Mouse (Mus musculus) liver, adult 2 months (tissue): ENCODE measurements around the gene Vta1. TPM values are rescaled to one million over a fixed set of nuclear protein-coding genes. Genes with fewer than 3 reads are reported as not detected.

ENCODE experiments used
- DNase-seq: peaks from one replicate; pipeline ENCODE4 v3.0.0-alpha.2; 2011; ENCODE audit warnings: low read depth, low spot score; ENCODE audit errors: extremely low read depth
- H3K27ac ChIP-seq: fragments of 200-500 bp; replicated peaks from 2 replicates; pipeline ENCODE4 v1.5.1; 2012; ENCODE audit warnings: low read depth, mild to moderate bottlenecking, control low read depth, inconsistent platforms, low read length; ENCODE audit not compliant: insufficient read depth
- H3K27me3 ChIP-seq: fragments of 200-500 bp; 2 replicates; pipeline ENCODE4 v1.6.1; 2012; ENCODE audit warnings: mild to moderate bottlenecking, moderate library complexity, low read length, inconsistent platforms; ENCODE audit not compliant: control insufficient read depth, insufficient read depth
- H3K36me3 ChIP-seq: fragments of 200-500 bp; 2 replicates; pipeline ENCODE4 v1.6.1; 2012; ENCODE audit warnings: low read length, inconsistent platforms; ENCODE audit not compliant: control insufficient read depth, insufficient read depth
- H3K4me1 ChIP-seq: fragments of 200-500 bp; 2 replicates; pipeline ENCODE4 v1.6.1; 2011; ENCODE audit warnings: low read length; ENCODE audit not compliant: control insufficient read depth, insufficient read depth
- H3K4me3 ChIP-seq: fragments of 200-500 bp; 2 replicates; pipeline ENCODE4 v1.5.1; 2011; ENCODE audit warnings: low read depth, mild to moderate bottlenecking, control low read depth, low read length, moderate library complexity; ENCODE audit not compliant: insufficient read depth
- H3K79me2 ChIP-seq: fragments of 200-500 bp; 2 replicates; pipeline ENCODE4 v1.6.1; 2012; ENCODE audit warnings: inconsistent platforms, mild to moderate bottlenecking, low read length, moderate library complexity; ENCODE audit not compliant: control insufficient read depth, insufficient read depth
- H3K9ac ChIP-seq: fragments of 200-500 bp; 2 replicates; pipeline ENCODE4 v1.6.1; 2012; ENCODE audit warnings: low read depth, mild to moderate bottlenecking, control low read depth, inconsistent platforms, low read length
- CTCF ChIP-seq: fragments of 200-500 bp; IDR thresholded peaks from 2 replicates; pipeline ENCODE4 v1.5.1; 2011; ENCODE audit warnings: low read depth, low read length, control low read depth
- POLR2A ChIP-seq: fragments of 200-500 bp; IDR thresholded peaks from 2 replicates; pipeline ENCODE4 v1.6.1; 2011; ENCODE audit warnings: low read length, control low read depth; ENCODE audit not compliant: insufficient read depth; ENCODE audit errors: extremely low read depth
- WGBS: fragments of 180-500 bp; shearing (Covaris S2); methylation state at CpG from one replicate; pipeline ENCODE4 v1.1.7; 2018; 5-methylcytosine and 5-hydroxymethylcytosine counted together
- polyA plus RNA-seq: library from polyadenylated mRNA; depleted of rRNA; stranded (reverse); fragments of >200 nt; gene quantifications from 2 replicates; pipeline ENCODE4 v1.2.3, GENCODE M21; 2012
- total RNA-seq: library from RNA; depleted of rRNA; stranded (reverse); fragments of >200 nt; gene quantifications from 2 replicates; pipeline ENCODE4 v1.2.3, GENCODE M21; 2014

Vta1 gene
- total and polyA plus RNA-seq, 2 experiments = 17.1 to 47.5 TPM

DNA sequence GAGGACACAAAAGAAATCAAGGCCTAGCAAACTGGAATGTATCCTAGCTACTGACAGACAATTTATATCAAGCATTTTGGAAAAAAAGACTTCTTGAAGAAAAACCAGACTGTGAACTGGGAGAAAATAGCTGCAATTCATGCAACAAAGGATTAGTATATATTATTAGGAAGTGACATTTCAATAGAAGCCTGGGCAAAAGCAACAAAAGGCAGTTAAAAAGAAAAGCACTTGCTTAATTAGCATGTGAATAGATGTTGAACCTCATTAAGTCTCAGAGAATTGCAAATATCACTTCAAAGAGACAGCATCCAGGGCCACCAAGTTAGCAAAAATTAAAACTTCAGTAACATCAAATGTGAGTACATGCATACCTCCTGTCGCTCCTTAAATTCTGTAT lies 2.1 kb downstream of the Vta1 start:
- DNase-seq = no peak
- WGBS = 84% methylated on average over 1 of the region's 1 CpGs
- Histone ChIP-seq H3K4me1 (no peaks in the 10 kb centered on the region), H3K4me3 (no peak overlapping the region), H3K27ac (no peak overlapping the region), H3K36me3 (no peaks in the 10 kb centered on the region), H3K27me3 (no peaks in the 10 kb centered on the region), H3K9ac (no peak overlapping the region), H3K79me2 (peaks cover 17% of the 10 kb centered on the region; the same call in 1 of the 2 replicates)
- no peak for TF ChIP-seq POLR2A
- TF ChIP-seq CTCF = no peak

DNA sequence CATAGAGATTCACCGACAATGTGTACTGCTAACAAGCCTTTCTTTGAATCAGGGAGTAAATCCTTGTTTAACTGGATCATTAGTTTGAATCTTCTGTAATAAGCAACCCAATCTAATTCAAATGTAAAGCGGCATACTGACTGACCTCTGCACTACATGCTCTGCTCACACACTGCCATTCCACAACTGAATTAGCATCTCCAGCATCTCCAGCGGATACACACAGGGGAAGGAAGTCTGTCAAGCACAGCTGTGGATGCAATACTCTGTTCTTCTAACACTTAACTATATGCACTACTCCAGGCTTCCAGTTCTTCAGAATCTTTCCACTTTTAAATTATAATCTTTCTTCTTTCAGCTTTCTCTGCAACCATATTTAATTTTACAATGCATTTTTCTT lies 15.0 kb downstream of the Vta1 start:
- TF ChIP-seq CTCF = no peak
- Histone ChIP-seq H3K4me1 (no peaks in the 10 kb centered on the region; the same call in 1 of the 2 replicates), H3K36me3 (peaks cover 7% of the 10 kb centered on the region; the same call in 1 of the 2 replicates), H3K9ac (no peak overlapping the region), H3K27me3 (no peaks in the 10 kb centered on the region), H3K27ac (no peak overlapping the region), H3K79me2 (peaks cover 9% of the 10 kb centered on the region; the same call in 1 of the 2 replicates), H3K4me3 (no peak overlapping the region)
- no peak for DNase-seq
- WGBS = 88% methylated on average over 3 of the region's 3 CpGs

DNA sequence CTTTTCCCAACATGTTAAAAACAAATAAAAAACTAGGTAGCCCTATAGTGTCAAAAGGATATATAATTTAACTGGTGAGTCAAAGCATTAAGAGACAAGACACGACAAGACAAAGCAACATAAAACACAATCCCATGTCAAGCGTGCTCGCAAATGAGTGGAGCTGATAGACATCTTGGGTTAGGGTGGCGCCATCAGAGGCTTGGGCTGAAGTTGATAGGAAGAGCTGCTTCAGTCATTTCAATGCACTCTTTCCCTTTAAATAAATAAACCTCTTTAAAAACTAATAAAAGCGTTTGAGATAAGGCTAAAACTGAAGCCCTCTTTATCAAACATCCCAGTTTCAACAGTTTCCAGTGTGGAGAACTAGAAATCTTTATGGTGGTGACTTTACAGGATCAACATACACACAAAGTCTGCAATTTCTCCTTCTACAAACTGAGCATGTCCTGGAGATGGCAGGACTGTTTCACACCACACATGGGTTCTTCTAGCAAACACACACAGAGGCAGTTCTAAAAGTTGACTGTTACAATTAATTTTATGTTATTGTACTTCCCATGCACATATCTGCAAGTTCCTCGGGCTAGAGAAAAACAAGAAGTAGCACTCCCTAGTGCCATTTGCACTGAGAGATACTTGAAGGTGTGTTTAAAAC lies 16.4 kb downstream of the Vta1 start:
- H3K9ac ChIP-seq = no peak overlapping the region
- no peak overlapping the region for H3K27ac ChIP-seq
- peaks cover 11% of the 10 kb centered on the region; the same call in 1 of the 2 replicates for H3K36me3 ChIP-seq
- DNase-seq = no peak
- H3K4me3 ChIP-seq = no peak overlapping the region
- no peaks in the 10 kb centered on the region for H3K27me3 ChIP-seq
- no peaks in the 10 kb centered on the region; the same call in 1 of the 2 replicates for H3K4me1 ChIP-seq
- 89% methylated on average over 6 of the region's 6 CpGs for WGBS
- no peak for TF ChIP-seq POLR2A
- no peak for TF ChIP-seq CTCF
- H3K79me2 ChIP-seq = peaks cover 8% of the 10 kb centered on the region; the same call in 1 of the 2 replicates

GRCm38 (mm10) chr10:14685663-14686062 lies 19.7 kb downstream of the Vta1 start:
- DNase-seq = no peak
- H3K79me2 ChIP-seq = no peaks in the 10 kb centered on the region; the same call in 1 of the 2 replicates
- 93% methylated on average over 1 of the region's 1 CpGs for WGBS
- no peak overlapping the region for H3K9ac ChIP-seq
- no peaks in the 10 kb centered on the region for H3K27me3 ChIP-seq
- no peak overlapping the region for H3K27ac ChIP-seq
- no peak overlapping the region for H3K4me3 ChIP-seq
- peaks cover 13% of the 10 kb centered on the region for H3K36me3 ChIP-seq
- no peaks in the 10 kb centered on the region for H3K4me1 ChIP-seq
- TF ChIP-seq POLR2A (no peak), CTCF (no peak; the same call in 1 of the 2 replicates)

DNA sequence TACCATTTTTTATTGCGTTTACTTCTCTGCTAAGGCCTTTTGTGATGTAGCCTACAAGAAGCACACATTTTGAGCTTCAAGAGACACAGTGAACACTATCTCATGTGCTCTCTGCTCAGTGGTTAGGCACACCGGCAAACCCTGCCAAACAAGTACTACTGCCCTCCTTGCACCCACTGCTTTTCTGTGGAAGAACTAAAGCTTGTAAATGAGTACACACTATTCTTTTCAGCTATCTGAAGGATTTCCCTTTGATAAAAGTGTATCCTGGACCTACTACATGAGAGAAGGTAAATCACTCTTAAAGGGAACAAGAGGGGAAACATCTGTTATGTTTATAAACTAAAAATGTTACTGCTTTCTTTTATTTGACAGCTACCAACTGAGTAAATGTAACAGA lies 39.2 kb downstream of the Vta1 start:
- Histone ChIP-seq H3K79me2 (no peaks in the 10 kb centered on the region), H3K4me3 (no peak overlapping the region), H3K4me1 (no peaks in the 10 kb centered on the region), H3K9ac (no peak overlapping the region), H3K36me3 (peaks cover 16% of the 10 kb centered on the region), H3K27ac (no peak overlapping the region), H3K27me3 (no peaks in the 10 kb centered on the region)
- no peak for TF ChIP-seq CTCF
- TF ChIP-seq POLR2A = no peak
- no peak for DNase-seq
- WGBS = 94% methylated on average over 2 of the region's 2 CpGs

DNA sequence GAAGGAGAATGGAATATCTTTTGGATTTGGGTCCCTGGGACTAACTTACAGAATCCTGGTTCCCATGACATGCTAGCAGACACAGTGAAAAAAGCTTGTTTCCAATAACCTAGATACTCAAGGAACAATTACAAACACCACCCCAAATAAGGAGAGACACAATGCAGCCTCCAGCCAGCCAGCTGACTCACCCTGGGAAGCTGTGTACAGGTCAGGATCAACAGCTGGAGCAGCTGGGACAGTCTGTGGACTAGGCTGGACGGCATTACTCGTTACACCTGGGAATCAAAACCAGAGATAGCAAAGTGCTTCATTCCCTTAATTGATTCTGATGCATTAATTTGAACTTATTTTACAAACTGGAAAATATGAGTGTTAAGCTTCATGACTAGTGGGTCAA lies 44.5 kb downstream of the Vta1 start:
- Histone ChIP-seq H3K27ac (no peak overlapping the region), H3K79me2 (no peaks in the 10 kb centered on the region), H3K36me3 (peaks cover 12% of the 10 kb centered on the region), H3K9ac (no peak overlapping the region), H3K4me1 (no peaks in the 10 kb centered on the region), H3K4me3 (no peak overlapping the region), H3K27me3 (no peaks in the 10 kb centered on the region)
- no peak for TF ChIP-seq POLR2A
- TF ChIP-seq CTCF = no peak
- 98% methylated on average over 2 of the region's 2 CpGs for WGBS
- no peak for DNase-seq
